Mouse (Mus musculus) neural tube, embryonic 12.5 days (tissue): Measurements from ENCODE around the gene Nr1d2. TPM values are rescaled to one million over a fixed set of nuclear protein-coding genes. Genes with fewer than 3 reads are reported as not detected.

Experiments
- microRNA-seq: library from miRNA; unstranded; fragments of <30 nt; microRNA quantifications from one replicate; pipeline ENCODE4, GENCODE M21; 2017
- polyA plus RNA-seq: library from polyadenylated mRNA; unstranded; fragments of >200 nt; fragmentation: Nextera tagmentation; extraction: Ambion mirVana; gene quantifications from 2 replicates; pipeline ENCODE4 v1.2.1, GENCODE M21; 2016

Nr1d2 gene
- polyA plus RNA-seq, 1 experiment from 2014 or later, result 4.8 TPM

Small RNA genes within 50 kb of the gene (microRNA-seq; reads per million reads assigned to microRNA genes)
- not detected for gene Gm44469

Other genes starting within 250 kb of the Nr1d2 start
- 27.7 and 30.4 TPM in 2 replicates for gene Nkiras1, start 32.0 kb upstream of the Nr1d2 start, polyA plus RNA-seq
- 347 and 356 TPM in 2 replicates for gene Rpl15, start 32.3 kb upstream of the Nr1d2 start, polyA plus RNA-seq
- 197 and 200 TPM in 2 replicates for gene Ube2e1, start 92.7 kb upstream of the Nr1d2 start, polyA plus RNA-seq